Mouse (Mus musculus): Measurements from ENCODE around the gene Bcl6b. TPM values are rescaled to one million over a fixed set of nuclear protein-coding genes. Genes with fewer than 3 reads are reported as not detected.

Bcl6b gene
- polyA plus RNA-seq (2012; rRNA removed): 5.1 and 5.5 TPM in 2 replicates

DNA sequence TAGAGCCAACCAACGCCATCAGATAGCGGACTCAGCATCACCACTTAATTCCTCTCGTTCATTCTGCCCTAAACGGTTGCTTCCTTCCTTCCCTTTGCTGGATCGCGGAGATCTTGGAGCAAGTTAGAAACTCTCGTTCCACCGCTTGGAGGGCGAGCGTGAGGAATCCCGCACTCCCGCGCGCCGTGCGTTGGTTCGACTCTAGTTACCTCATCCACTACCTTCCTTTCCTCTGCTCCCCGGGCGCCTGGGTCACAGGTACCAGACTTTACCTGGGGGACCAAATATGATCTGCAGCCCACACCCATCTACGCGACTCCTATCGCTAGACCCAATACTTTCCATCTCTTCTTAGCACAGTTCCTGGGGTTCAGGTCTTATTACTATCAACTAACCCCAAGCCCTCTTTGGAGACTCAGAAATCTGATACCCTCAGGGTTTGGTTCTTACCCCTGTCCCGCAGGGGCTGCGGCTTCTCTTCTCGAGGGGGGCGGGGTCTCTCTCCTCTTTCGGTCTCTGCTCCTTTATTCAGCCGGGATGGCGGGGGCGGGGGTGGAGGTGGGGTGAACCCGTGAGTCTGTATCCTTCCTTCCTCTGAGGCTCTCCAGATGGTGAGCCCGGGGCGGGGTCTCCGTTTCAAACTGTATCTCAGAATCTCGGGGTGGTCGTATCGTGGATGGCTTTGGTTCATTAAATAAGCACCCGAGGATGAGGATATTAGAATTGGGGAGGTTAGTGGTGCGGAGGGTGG is at the start of gene Bcl6b:
TSS of gene Bcl6b (minus strand) at position 539 of the 751 bp plus-strand sequence.

DNA sequence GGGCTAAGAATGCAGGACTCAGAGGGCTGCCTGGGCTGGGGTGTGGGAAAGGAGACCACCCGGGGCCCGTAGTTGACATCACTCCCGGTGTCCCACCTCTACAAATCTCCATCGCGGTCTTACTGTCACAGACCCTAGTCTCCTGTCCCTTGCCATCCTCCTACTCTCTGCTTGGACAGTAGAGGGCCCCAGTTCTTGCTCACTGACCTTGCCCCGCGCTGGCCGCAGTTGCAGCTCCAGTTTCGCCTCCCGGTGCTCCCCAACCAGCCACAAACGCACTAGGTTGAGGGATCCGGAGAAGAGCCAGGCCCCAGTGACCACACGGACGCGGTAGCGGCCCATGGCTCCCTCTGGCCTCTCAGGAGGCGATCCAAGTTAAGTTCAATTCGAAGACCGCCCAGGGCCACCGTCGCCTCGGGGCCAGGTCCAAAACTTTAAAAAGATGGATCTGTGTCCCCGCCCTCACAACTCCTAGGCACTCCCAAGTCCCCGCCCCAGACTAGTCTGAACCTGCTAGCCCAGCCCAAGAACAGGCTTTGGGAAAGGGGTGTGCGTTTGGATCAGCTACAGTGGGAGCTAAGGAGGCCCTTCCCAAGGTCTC is 25.4 kb upstream of the Bcl6b start, which contains the start of gene Alox12:
TSS of gene Alox12 (minus strand) at position 423 of the 601 bp plus-strand sequence.

DNA sequence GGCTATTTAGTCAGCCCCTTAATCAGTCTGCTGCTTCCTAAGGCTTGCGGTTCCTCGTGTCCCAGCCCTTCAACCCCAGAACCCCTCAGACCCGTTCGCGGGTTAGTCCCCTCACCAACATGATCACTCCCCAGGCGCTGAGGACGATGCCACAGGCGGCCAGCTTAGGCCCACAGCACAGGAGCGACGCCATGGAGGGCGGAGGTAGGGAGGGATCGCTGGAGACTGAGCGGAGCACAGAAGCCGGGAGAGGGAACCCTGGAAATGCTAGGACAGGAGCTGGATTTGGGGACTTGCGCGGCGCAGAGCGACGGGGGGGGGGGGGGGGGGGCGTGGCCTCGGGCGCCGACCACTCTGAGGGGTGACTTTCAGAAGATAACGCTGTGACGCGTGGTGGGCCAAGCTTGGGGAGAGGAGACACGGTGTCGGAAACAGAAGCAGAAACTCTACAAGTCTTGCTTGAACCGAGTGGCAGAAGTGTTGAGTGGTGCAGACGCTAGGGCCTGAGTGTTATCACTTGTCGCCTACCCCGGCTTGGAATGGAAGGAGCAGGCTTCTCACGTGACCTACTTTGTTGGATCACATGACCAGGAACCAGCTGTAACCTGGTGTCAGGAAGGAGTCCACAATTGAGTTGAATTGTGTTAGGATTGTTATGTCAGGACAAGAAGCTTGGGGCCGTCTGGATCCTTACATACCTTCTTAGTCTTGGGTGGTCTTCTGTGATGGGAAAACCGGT is 10.1 kb upstream of the Bcl6b start, which contains the start of the genes Gm21988 and Rnasek:
TSS of gene Gm21988 (minus strand) at position 290 of the 739 bp plus-strand sequence.
TSS of gene Rnasek (minus strand) at position 302 of the 739 bp plus-strand sequence.

GRCm38 (mm10) chr11:70237457-70238167 is 8.0 kb upstream of the Bcl6b start, which contains the start of gene 0610010K14Rik:
Gene 0610010K14Rik (minus strand): TSS chr11:70237914.

GRCm38 (mm10) chr11:70220731-70221602 is 8.6 kb downstream of the Bcl6b start, which contains the start of gene Slc16a13:
Gene Slc16a13 (minus strand): TSS chr11:70221064.

DNA sequence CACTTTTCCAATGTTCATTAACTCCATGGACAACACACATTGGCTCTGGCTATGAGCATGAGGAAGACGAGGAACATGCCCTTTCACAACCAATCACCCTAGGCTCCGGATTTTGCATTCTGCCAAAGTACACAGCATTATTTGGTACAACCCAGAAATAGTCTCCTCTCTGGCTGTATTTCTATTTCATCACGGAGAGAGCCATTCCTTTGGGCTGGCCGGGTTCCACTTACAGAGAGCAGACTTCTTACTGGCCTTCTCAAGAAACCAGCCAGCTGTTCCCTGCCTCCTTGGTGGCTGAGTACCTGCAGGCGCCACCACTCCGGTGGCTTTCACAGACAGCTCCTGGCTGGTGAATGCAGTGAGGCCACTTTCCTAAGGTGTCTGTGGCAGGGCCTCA is 17.2 kb downstream of the Bcl6b start, which contains the start of gene Slc16a11:
TSS of gene Slc16a11 (plus strand) at position 330 of the 400 bp plus-strand sequence.

Other genes with a start within 250 kb of the Bcl6b start
- gene Ctdnep1, start 248.6 kb downstream of the Bcl6b start, polyA plus RNA-seq (2012; rRNA removed): 93.3 and 102 TPM in 2 replicates
- gene Elp5, start 247.3 kb downstream of the Bcl6b start, polyA plus RNA-seq (2012; rRNA removed): 151 and 159 TPM in 2 replicates
- gene Gabarap, start 238.7 kb downstream of the Bcl6b start, polyA plus RNA-seq (2012; rRNA removed): 412 and 425 TPM in 2 replicates
- 41.8 and 47.6 TPM in 2 replicates for gene Phf23, start 234.0 kb downstream of the Bcl6b start, polyA plus RNA-seq (2012; rRNA removed)
- 26.9 and 34.5 TPM in 2 replicates for gene Dvl2, start 229.2 kb downstream of the Bcl6b start, polyA plus RNA-seq (2012; rRNA removed)
- 46.1 and 54.7 TPM in 2 replicates for gene Acadvl, start 214.4 kb downstream of the Bcl6b start, polyA plus RNA-seq (2012; rRNA removed)
- gene Dlg4, start 212.9 kb downstream of the Bcl6b start, polyA plus RNA-seq (2012; rRNA removed): 242 and 275 TPM in 2 replicates
- 3.4 and 3.5 TPM in 2 replicates for gene Asgr1, start 175.7 kb downstream of the Bcl6b start, polyA plus RNA-seq (2012; rRNA removed)
- 0.28 and 0.35 TPM in 2 replicates for gene Asgr2, start 137.2 kb downstream of the Bcl6b start, polyA plus RNA-seq (2012; rRNA removed)
- gene Mgl2, start 99.5 kb downstream of the Bcl6b start, polyA plus RNA-seq (2012; rRNA removed): 0.74 and 0.91 TPM in 2 replicates
- gene Clec10a, start 73.6 kb downstream of the Bcl6b start, polyA plus RNA-seq (2012; rRNA removed): 0.93 and 1.1 TPM in 2 replicates
- gene Slc16a11, start 17.0 kb downstream of the Bcl6b start, polyA plus RNA-seq (2012; rRNA removed): 16.9 and 18.9 TPM in 2 replicates
- gene Slc16a13, start 8.7 kb downstream of the Bcl6b start, polyA plus RNA-seq (2012; rRNA removed): 10.1 and 12.7 TPM in 2 replicates
- gene 0610010K14Rik, start 8.1 kb upstream of the Bcl6b start, polyA plus RNA-seq (2012; rRNA removed): 150 and 160 TPM in 2 replicates
- gene Gm21988, start 10.0 kb upstream of the Bcl6b start, polyA plus RNA-seq (2012; rRNA removed): 12.2 and 12.8 TPM in 2 replicates
- 122 and 145 TPM in 2 replicates for gene Rnasek, start 10.0 kb upstream of the Bcl6b start, polyA plus RNA-seq (2012; rRNA removed)
- gene Alox12, start 25.6 kb upstream of the Bcl6b start, polyA plus RNA-seq (2012; rRNA removed): 0.45 and 0.60 TPM in 2 replicates
- 0.03 TPM in 1 of 2 replicates, not detected in the other for gene Alox12e, start 92.8 kb upstream of the Bcl6b start, polyA plus RNA-seq (2012; rRNA removed)
- 0.12 and 0.45 TPM in 2 replicates for gene Alox15, start 122.2 kb upstream of the Bcl6b start, polyA plus RNA-seq (2012; rRNA removed)
- gene Pelp1, start 180.2 kb upstream of the Bcl6b start, polyA plus RNA-seq (2012; rRNA removed): 22.4 and 26.1 TPM in 2 replicates
- 64.3 and 77.9 TPM in 2 replicates for gene Arrb2, start 202.8 kb upstream of the Bcl6b start, polyA plus RNA-seq (2012; rRNA removed)
- 29.5 and 33.2 TPM in 2 replicates for gene Med11, start 222.1 kb upstream of the Bcl6b start, polyA plus RNA-seq (2012; rRNA removed)
- 1.4 and 1.6 TPM in 2 replicates for gene Zmynd15, start 229.6 kb upstream of the Bcl6b start, polyA plus RNA-seq (2012; rRNA removed)
- gene Cxcl16, start 230.2 kb upstream of the Bcl6b start, polyA plus RNA-seq (2012; rRNA removed): 2.1 and 4.0 TPM in 2 replicates

All from central nervous system, embryonic 18 days (tissue).